11 mouse cellular contexts compared by ENCODE assay signal in the genomic region with DNA sequence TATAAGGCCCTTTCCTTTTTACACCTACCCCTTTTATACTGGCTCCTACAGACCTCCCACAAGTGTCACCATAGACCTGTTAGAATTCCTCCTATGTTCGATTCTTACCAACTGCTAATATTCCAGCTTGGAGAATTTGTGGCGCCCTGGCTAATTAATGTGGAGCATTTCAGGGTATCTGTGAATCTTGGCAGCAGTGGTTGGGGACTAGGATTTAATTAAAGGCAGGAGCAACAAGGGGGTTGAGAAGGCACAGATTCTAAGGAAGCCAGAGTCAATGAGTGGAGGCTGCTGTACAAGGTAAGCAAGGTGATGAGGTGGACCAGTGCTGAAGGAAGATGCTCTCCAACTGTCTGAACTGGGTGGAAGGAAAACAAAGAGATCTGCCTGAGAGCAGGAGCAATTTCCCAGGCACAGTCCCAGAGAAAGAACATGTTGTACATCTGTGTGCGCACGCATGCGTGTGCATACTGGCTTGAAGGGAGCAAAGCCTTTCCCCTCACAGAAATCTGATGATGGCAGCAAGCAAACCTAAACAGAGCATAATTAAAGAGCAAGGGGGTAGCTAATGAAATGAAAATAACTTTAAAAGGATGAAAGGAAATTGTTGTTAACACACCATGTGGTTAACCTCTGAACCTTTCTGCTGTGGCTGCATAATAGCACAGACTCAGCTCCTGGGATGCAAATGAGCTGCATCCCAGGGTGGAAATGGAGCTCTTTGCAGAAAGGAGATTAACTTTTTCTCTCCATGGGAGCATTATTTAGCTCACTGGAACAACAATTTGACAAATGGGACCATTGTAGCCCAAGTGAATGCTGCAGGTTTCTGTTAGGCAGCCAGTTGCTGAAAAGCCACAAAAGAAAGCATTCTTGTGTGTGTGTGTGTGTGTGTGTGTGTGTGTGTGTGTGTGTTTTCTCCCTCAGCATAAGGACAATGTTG.
DNase-seq lines count a peak whose midpoint lies in the region; ATAC-seq and TF ChIP-seq lines count a peak whose summit lies in the region.
"Had no signal": no experiment of that assay in that cellular context is flagged by ENCODE, and none has a peak within 500 bp of the region (broad histone marks: within the 10 kb centered on the region; RNA-seq: fewer than 3 reads in every experiment).

No protein-coding gene starts in this region.

- H3K9me3 ChIP-seq in hindbrain, embryonic 10.5 days: no peaks in the 10 kb centered on the region
- H3K9me3 ChIP-seq in midbrain, embryonic 13.5 days: no peaks in the 10 kb centered on the region
- H3K9me3 ChIP-seq: lung, embryonic 15.5 days had no signal

- in situ Hi-C loops in Patski (cut with MboI; ENCODE audit: low pct_unique_long_range_greater_than_20kb): no loop called here

- POLR2A ChIA-PET in Patski (lab: Charles Lee): interaction anchor here (0.7 kb wide), 1 partner anchor 827 kb away, joined by 4 read pairs; no protein-coding TSS in a partner anchor

- H3K4me3 ChIP-seq in hindbrain, embryonic 10.5 days: no peak overlapping the region
- H3K4me3 ChIP-seq in midbrain, embryonic 13.5 days (replicated peaks): no peak overlapping the region
- H3K4me3 ChIP-seq: lung, embryonic 15.5 days had no signal

- no peak for ATAC-seq in Patski
- peak; percentile 96 for ATAC-seq in midbrain, embryonic 13.5 days

- no peaks in the 10 kb centered on the region for H3K27me3 ChIP-seq in Patski
- peaks cover 39% of the 10 kb centered on the region for H3K27me3 ChIP-seq in hindbrain, embryonic 10.5 days (ENCODE audit: insufficient read depth, poor library complexity, severe bottlenecking)
- H3K27me3 ChIP-seq in midbrain, embryonic 13.5 days: peaks cover 16% of the 10 kb centered on the region
- H3K27me3 ChIP-seq: lung, embryonic 15.5 days had no signal

- peak overlapping the region; percentile 63; the same call in 1 of the 2 replicates for H3K27ac ChIP-seq in hindbrain, embryonic 10.5 days
- H3K27ac ChIP-seq in midbrain, embryonic 13.5 days: peak overlapping the region; percentile 71
- H3K27ac ChIP-seq: lung, embryonic 15.5 days had no signal

- 32% methylated on average over 5 of the region's 5 CpGs for WGBS in hindbrain, embryonic 10.5 days
- WGBS in midbrain, embryonic 13.5 days: 13% methylated on average over 5 of the region's 5 CpGs

- H3K4me2 ChIP-seq in midbrain, embryonic 13.5 days (replicated peaks): no peak overlapping the region
- H3K4me2 ChIP-seq: lung, embryonic 15.5 days had no signal

- no peaks in the 10 kb centered on the region for H3K36me3 ChIP-seq in hindbrain, embryonic 10.5 days
- no peaks in the 10 kb centered on the region for H3K36me3 ChIP-seq in midbrain, embryonic 13.5 days
- H3K36me3 ChIP-seq: lung, embryonic 15.5 days had no signal

- H3K9ac ChIP-seq in midbrain, embryonic 13.5 days (replicated peaks): no peak overlapping the region
- H3K9ac ChIP-seq: lung, embryonic 15.5 days had no signal

- CTCF ChIA-PET in Patski (lab: Charles Lee): no interaction called here

- no peak for TF ChIP-seq CTCF in Patski (IDR thresholded peaks at IDR 0.05)

- H3K4me1 ChIP-seq in hindbrain, embryonic 10.5 days (replicated peaks): peaks cover 14% of the 10 kb centered on the region
- H3K4me1 ChIP-seq in midbrain, embryonic 13.5 days (replicated peaks): peaks cover 13% of the 10 kb centered on the region
- H3K4me1 ChIP-seq: lung, embryonic 15.5 days had no signal

- peak; percentile 1 for DNase-seq in Patski (ENCODE audit: low read depth, low spot score)
- peak; percentile 66 for DNase-seq in embryo, embryonic 11 days
- peak; percentile 48 for DNase-seq in hindbrain, embryonic 10.5 days (ENCODE audit: low spot score)
- no peak for DNase-seq in adrenal gland, adult (ENCODE audit: inconsistent age in 2 of 2, low spot score in 1 of 2)
- no peak for DNase-seq in heart, postnatal 4 days
- no peak for DNase-seq in left cerebral cortex, adult 11 months (ENCODE audit: low spot score)
- no peak for DNase-seq in adrenal gland, adult 18-20 months (ENCODE audit: low spot score in 2 of 2)
- DNase-seq: adrenal gland, adult 2 months; cerebellum, adult 9-11 months had no signal

Comparison
In these comparisons a context has a peak if more than half of its experiments do, and no peak if none do; other contexts are left out.
1. DNase-seq: peak in Patski (single experiment), embryo, embryonic 11 days (single experiment) and hindbrain, embryonic 10.5 days (single experiment); none in adrenal gland, adult (0 of 2), heart, postnatal 4 days (single experiment), left cerebral cortex, adult 11 months (single experiment) and adrenal gland, adult 18-20 months (0 of 2).